Mouse (Mus musculus): Measurements from ENCODE around the gene Shisal2a. TPM values are rescaled to one million over a fixed set of nuclear protein-coding genes. Genes with fewer than 3 reads are reported as not detected.

Shisal2a gene
- polyA plus RNA-seq, 1 experiment from 2014 or later, result 1.4 TPM

DNA sequence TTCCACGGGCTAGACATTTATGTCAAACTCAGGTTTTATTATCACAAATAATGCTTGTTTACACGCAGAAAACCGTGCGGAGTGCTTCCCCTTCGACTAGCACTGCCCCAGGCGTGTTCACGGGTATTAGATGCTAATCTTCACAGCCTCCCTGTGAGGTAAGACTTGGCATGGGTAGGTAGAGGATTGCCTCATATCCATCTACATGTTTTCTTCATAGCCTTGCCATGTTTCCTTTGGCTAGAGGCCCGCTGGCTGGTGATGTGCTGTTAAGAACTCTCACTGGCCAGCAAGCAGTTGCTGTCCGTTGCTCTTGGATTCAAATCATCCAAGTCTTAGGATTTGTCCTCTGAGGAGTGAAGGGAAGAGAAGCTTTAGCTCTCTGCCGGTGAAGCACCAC, 17.2 kb upstream of the Shisal2a start:
- no peak for ATAC-seq
- WGBS, result 95% methylated on average over 10 of the region's 10 CpGs

DNA sequence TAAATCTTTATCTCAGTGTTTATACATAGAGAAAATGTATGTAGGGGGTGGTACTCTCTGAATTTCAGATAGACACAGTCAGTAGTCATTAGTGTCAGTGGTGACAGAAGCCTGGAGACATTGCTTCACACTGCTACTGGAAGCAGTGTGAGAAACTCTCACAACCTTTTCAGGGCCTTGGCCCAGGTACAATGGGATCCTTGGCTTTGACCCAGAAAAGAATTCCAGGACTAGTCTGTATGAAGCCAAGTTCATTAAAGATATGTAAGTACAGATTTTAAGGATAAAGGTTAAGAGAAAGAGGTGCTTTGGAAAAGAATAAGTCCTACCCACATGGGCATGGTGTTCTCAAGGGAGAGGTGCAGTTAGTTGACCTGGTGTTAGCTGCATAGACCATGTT, 11.1 kb upstream of the Shisal2a start:
- Histone ChIP-seq H3K4me3 (no peak overlapping the region), H3K9me3 (replicated peaks) (no peaks in the 10 kb centered on the region), H3K9ac (no peak overlapping the region), H3K27me3 (no peaks in the 10 kb centered on the region), H3K27ac (no peak overlapping the region), H3K4me2 (no peak overlapping the region), H3K36me3 (ENCODE audit: poor library complexity, severe bottlenecking) (no peaks in the 10 kb centered on the region), H3K4me1 (no peaks in the 10 kb centered on the region)
- no peak for ATAC-seq

More for the DNA sequence above, 17.2 kb upstream of the Shisal2a start:
- no peaks in the 10 kb centered on the region for H3K9me3 ChIP-seq (replicated peaks)
- H3K9ac ChIP-seq, result no peak overlapping the region
- no peak overlapping the region for H3K4me3 ChIP-seq
- H3K36me3 ChIP-seq (ENCODE audit: poor library complexity, severe bottlenecking), result peaks cover 5% of the 10 kb centered on the region
- H3K4me1 ChIP-seq, result no peaks in the 10 kb centered on the region
- no peak overlapping the region for H3K27ac ChIP-seq
- H3K27me3 ChIP-seq, result no peaks in the 10 kb centered on the region
- no peak overlapping the region for H3K4me2 ChIP-seq

DNA sequence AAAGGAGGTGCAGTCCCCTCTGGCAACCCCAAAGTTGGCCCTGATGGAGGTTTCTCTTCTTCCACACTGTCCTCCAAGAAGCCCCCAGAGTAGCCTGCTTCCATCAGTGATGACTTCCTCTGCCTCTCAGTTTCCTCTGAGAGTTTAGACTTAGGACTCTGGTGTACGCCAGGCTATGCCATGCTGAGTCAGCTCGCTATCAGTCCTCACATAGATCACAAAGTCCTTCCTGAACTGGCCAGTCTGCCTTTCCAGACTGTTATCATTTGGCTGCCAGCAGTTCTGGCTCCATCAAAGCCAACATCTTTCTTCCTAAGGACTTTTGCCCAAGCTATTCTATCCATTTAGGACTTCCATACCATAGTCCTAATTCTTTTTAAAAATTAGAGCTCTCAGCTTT, 9.4 kb upstream of the Shisal2a start:
- Histone ChIP-seq H3K4me1 (peaks cover 9% of the 10 kb centered on the region), H3K36me3 (ENCODE audit: poor library complexity, severe bottlenecking) (no peaks in the 10 kb centered on the region), H3K9me3 (replicated peaks) (no peaks in the 10 kb centered on the region), H3K27ac (no peak overlapping the region), H3K4me2 (no peak overlapping the region), H3K4me3 (no peak overlapping the region), H3K27me3 (no peaks in the 10 kb centered on the region), H3K9ac (no peak overlapping the region)
- no peak for ATAC-seq
- WGBS, result 90% methylated on average over 2 of the region's 2 CpGs

DNA sequence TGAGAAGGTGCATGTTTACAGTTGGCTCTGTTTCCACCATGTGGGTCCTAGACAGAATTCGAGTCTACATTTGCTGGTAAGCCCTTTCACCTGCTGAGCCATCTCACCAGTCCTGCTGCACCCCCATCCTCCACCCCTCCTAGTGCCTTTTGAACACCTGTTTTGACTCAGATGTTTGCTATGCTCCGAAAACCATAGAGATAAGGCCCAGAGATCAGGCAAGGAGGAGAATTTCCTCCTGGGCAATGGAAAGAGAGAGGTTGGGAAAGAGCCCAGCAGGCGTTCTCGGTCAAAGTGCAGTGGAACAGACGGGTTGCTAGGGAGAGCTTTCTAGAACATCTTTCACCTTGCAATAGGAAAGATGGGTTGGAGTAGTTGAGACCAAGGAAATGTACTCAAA, 8.0 kb upstream of the Shisal2a start:
- H3K4me2 ChIP-seq, result no peak overlapping the region
- H3K36me3 ChIP-seq (ENCODE audit: poor library complexity, severe bottlenecking), result no peaks in the 10 kb centered on the region
- H3K4me3 ChIP-seq, result no peak overlapping the region
- peaks cover 9% of the 10 kb centered on the region for H3K4me1 ChIP-seq
- no peaks in the 10 kb centered on the region for H3K27me3 ChIP-seq
- H3K9ac ChIP-seq, result no peak overlapping the region
- no peak for ATAC-seq
- no peak overlapping the region for H3K27ac ChIP-seq
- WGBS, result 82% methylated on average over 5 of the region's 5 CpGs
- no peaks in the 10 kb centered on the region for H3K9me3 ChIP-seq (replicated peaks)

DNA sequence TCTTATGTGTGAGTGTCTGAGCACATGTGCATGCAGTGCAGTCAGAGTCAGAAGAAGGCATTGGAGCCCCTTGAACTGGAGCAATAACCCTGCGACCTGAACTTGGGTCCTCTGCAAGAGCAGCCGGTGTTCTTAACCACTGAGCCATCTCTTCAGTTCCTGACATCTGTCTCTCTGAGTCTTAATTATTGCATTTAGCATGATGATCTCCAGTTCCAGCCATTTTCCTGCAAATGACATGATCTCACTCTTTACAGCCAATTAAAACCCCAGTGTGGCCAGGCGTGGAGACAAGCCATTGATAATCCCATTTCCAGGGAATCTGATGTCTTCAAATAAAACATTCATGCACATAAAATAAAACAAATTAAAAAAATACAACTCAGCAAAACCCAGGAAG, 5.6 kb upstream of the Shisal2a start:
- H3K4me3 ChIP-seq, result no peak overlapping the region
- H3K4me1 ChIP-seq, result peaks cover 9% of the 10 kb centered on the region
- no peak overlapping the region for H3K4me2 ChIP-seq
- H3K27ac ChIP-seq, result no peak overlapping the region
- H3K9ac ChIP-seq, result no peak overlapping the region
- WGBS, result 47% methylated on average over 3 of the region's 3 CpGs
- no peak for ATAC-seq
- no peaks in the 10 kb centered on the region for H3K36me3 ChIP-seq (ENCODE audit: poor library complexity, severe bottlenecking)
- no peaks in the 10 kb centered on the region for H3K9me3 ChIP-seq (replicated peaks)
- H3K27me3 ChIP-seq, result peaks cover 14% of the 10 kb centered on the region

DNA sequence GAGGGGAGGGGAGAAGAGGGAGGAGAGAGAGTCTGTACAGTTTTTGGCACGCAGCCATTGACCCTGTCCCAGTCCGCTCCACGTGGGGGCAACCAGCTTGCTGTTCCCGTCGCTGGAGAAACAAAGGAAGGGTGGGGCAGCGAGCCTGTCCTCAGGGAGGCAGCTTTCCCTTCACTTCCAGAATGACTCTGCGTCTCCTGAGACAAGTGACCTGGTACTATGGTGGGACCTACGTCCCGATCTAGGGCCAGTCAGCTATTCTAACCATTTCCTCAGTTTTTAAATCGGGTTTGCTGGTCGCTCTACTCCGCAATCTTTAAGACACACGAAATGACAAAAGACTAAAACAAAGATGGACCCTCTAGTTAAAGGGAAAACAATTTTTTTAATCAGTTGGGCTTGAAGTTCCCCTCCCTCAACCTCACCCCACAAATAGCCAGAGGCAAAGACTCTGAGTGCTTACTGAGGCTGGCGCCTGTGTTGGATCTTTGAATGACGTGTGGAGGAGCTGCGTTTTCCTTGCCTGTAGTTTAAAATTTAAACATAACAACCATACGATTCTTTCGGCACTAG, 4.6 kb upstream of the Shisal2a start:
- Histone ChIP-seq H3K4me1 (peaks cover 15% of the 10 kb centered on the region), H3K4me2 (peak overlapping the region; percentile 60), H3K4me3 (peak overlapping the region; percentile 33), H3K36me3 (ENCODE audit: poor library complexity, severe bottlenecking) (no peaks in the 10 kb centered on the region), H3K9me3 (replicated peaks) (no peaks in the 10 kb centered on the region), H3K9ac (peak overlapping the region; percentile 63), H3K27ac (peak overlapping the region; percentile 71), H3K27me3 (peaks cover 24% of the 10 kb centered on the region)
- 3% methylated on average over 18 of the region's 18 CpGs for WGBS
- peak; percentile 79 for ATAC-seq

DNA sequence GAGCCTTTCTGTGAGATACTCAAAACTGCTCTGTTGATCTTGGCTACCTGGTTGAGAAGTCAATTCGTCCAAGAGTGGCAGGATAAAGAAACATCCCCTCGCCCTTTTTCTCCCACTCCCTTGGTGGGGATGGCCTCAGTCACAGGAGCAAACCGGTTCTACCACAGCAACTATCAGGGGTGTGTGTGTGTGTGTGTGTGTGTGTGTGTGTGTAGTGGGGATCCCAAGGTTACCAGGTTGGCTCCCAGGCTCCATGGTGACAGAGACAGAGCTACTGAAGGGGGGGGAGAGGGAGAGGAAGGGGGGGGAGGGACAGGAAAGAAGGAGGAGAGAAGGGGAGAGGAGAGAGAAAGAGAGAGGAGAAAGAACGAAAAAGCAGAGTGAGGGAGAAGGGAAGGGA, 4.0 kb upstream of the Shisal2a start:
- Histone ChIP-seq H3K27ac (0 out of 2 replicates have a peak overlapping the region, but pooled peaks have one; percentile 71), H3K4me3 (peak overlapping the region; percentile 33; the same call in 1 of the 2 replicates), H3K4me1 (peaks cover 15% of the 10 kb centered on the region), H3K9ac (peak overlapping the region; percentile 63), H3K9me3 (replicated peaks) (no peaks in the 10 kb centered on the region), H3K4me2 (peak overlapping the region; percentile 60), H3K27me3 (peaks cover 31% of the 10 kb centered on the region), H3K36me3 (ENCODE audit: poor library complexity, severe bottlenecking) (no peaks in the 10 kb centered on the region)
- 40% methylated on average over 4 of the region's 4 CpGs for WGBS
- peak; percentile 42; the same call in 1 of the 2 replicates for ATAC-seq

DNA sequence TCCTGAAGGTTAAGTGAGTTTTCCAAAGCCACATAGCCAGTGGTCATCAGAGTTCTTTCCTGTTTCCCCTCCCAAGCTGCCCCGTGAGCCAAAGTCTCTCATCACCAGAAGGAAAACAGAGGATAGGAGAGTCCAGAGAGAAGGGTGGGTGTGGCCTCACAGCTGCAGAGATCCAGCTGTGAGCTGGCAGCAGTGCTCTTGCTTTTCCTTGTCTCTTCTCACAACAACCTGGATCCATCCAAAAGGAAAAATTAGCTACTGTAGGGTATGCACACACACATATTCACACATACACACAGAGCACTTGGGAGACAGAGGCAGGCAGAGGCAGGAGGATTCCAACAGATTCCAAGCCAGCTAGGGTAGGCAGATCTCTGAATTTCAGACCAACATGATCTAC, 2.9 kb upstream of the Shisal2a start:
- Histone ChIP-seq H3K27me3 (peaks cover 33% of the 10 kb centered on the region), H3K4me1 (peaks cover 15% of the 10 kb centered on the region), H3K36me3 (ENCODE audit: poor library complexity, severe bottlenecking) (no peaks in the 10 kb centered on the region), H3K4me3 (no peak overlapping the region), H3K4me2 (no peak overlapping the region), H3K27ac (no peak overlapping the region), H3K9ac (no peak overlapping the region), H3K9me3 (replicated peaks) (no peaks in the 10 kb centered on the region)
- ATAC-seq, result no peak
- 41% methylated on average over 1 of the region's 1 CpGs for WGBS

DNA sequence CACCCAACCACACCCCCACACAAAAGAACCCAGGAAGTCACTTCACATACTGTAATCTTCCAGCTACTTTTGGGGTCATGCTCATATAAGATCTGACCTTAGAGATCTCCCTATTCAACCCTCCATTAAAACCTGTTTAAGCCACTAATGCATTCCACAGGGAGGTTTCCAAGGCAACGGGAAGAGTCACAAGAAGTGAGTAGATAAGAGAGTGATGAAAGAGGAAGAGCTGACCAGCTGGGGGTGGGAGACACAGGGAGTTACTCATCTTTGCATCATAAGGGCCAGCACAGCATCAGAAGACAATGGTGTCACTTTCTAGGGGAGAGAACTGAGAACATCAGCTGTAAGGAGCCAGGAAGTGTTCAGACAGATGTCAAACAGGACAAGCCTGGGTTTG, 3.0 kb downstream of the Shisal2a start:
- H3K9me3 ChIP-seq (replicated peaks), result no peaks in the 10 kb centered on the region
- ATAC-seq, result no peak
- peaks cover 32% of the 10 kb centered on the region for H3K27me3 ChIP-seq
- H3K36me3 ChIP-seq (ENCODE audit: poor library complexity, severe bottlenecking), result no peaks in the 10 kb centered on the region
- WGBS, result 23% methylated on average over 1 of the region's 1 CpGs
- H3K4me2 ChIP-seq, result no peak overlapping the region
- no peak overlapping the region for H3K9ac ChIP-seq
- no peak overlapping the region for H3K4me3 ChIP-seq
- peaks cover 6% of the 10 kb centered on the region; the same call in 1 of the 2 replicates for H3K4me1 ChIP-seq
- no peak overlapping the region for H3K27ac ChIP-seq

DNA sequence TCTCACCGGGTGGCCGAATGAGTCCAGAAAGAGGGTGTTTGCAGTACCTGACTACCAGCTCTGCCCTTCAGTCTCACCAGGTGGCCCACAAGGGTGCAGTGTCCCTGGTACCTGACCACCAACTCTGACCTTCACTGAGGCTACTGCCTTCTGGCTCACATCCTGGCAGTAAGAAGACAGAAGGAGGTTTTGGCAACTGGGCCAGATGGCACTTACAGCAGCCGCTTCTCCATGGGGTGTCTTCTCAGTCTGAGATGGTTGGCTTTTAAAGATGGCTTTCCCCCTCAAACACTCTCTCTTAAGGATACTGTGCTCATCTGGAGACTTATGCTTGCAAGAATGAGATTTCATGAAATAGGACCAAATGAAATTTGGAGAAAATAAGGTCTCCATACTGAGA, 3.7 kb downstream of the Shisal2a start:
- H3K4me3 ChIP-seq, result no peak overlapping the region
- no peak overlapping the region for H3K4me2 ChIP-seq
- no peak overlapping the region for H3K27ac ChIP-seq
- peaks cover 6% of the 10 kb centered on the region; the same call in 1 of the 2 replicates for H3K4me1 ChIP-seq
- H3K36me3 ChIP-seq (ENCODE audit: poor library complexity, severe bottlenecking), result no peaks in the 10 kb centered on the region
- 85% methylated on average over 3 of the region's 3 CpGs for WGBS
- no peak overlapping the region for H3K9ac ChIP-seq
- peaks cover 26% of the 10 kb centered on the region for H3K27me3 ChIP-seq
- ATAC-seq, result no peak
- H3K9me3 ChIP-seq (replicated peaks), result no peaks in the 10 kb centered on the region

DNA sequence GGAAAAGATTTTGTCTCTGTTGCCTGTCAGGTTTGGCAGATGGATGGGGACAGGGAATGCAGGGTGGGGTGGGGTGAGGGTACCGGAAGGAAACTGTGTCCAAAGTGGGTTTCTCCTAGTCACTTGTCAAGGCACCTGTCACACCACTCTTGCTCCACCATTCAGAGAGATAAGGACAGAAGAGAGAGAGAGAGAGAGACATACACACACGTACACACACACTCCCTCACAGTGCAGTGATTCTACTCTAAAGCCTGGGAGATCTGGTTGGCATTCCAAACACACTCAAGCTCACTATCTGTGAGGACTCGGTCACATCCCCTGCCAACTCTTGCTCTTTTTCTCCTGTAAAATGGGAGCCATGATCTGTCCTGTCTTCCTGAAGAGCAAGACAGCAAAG, 11.0 kb downstream of the Shisal2a start:
- H3K9me3 ChIP-seq (replicated peaks), result no peaks in the 10 kb centered on the region
- no peak for ATAC-seq
- H3K27me3 ChIP-seq, result no peaks in the 10 kb centered on the region
- 88% methylated on average over 3 of the region's 3 CpGs for WGBS
- no peak overlapping the region for H3K4me2 ChIP-seq
- no peak overlapping the region for H3K9ac ChIP-seq
- H3K4me1 ChIP-seq, result no peaks in the 10 kb centered on the region
- H3K36me3 ChIP-seq (ENCODE audit: poor library complexity, severe bottlenecking), result no peaks in the 10 kb centered on the region
- H3K4me3 ChIP-seq, result no peak overlapping the region
- no peak overlapping the region for H3K27ac ChIP-seq

DNA sequence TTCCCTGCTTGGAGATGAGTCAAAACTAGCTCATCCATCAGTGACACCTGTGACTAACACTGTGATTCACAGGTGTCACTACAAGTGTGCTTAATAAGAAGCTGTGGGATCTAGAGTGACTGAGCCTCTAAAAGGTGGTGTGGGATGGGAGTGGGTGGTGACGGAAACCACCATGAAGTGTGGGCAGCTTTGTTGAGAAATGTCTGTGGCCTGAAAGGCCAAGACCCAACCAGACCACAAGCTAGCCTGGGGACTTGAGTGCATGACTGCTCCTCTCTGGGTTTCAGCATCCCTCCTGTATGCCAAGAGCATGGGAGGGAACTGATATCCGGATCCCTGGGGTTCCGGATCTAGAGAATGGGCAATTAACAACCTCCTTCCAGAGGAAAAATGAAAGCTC, 11.7 kb downstream of the Shisal2a start:
- Histone ChIP-seq H3K4me1 (no peaks in the 10 kb centered on the region), H3K36me3 (ENCODE audit: poor library complexity, severe bottlenecking) (no peaks in the 10 kb centered on the region), H3K4me2 (no peak overlapping the region), H3K9ac (no peak overlapping the region), H3K4me3 (no peak overlapping the region), H3K27me3 (no peaks in the 10 kb centered on the region), H3K27ac (no peak overlapping the region), H3K9me3 (replicated peaks) (no peaks in the 10 kb centered on the region)
- ATAC-seq, result no peak
- WGBS, result 84% methylated on average over 3 of the region's 3 CpGs

DNA sequence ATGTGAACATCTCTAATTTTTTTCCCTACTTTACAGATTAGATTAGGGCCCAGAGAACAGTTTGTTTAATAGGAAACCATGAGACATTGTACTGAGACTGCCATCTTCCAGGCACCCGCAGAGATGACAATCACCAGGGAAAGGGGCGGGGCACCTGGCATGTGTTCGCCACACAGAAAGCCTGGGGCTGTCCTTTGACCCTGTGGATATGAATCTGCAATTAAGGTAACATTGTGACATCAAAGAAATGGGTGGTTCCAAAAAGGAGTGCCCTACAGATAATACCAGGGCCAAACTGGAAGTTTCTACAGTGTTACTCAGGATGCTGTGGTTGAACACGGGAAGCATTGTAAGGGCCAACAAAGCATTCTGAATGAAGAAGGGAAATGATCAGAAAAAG, 12.7 kb downstream of the Shisal2a start:
- no peak for ATAC-seq
- WGBS, result 56% methylated on average over 4 of the region's 4 CpGs
- H3K36me3 ChIP-seq (ENCODE audit: poor library complexity, severe bottlenecking), result no peaks in the 10 kb centered on the region

More for the DNA sequence above, 12.7 kb downstream of the Shisal2a start:
- H3K9me3 ChIP-seq (replicated peaks), result no peaks in the 10 kb centered on the region
- H3K4me2 ChIP-seq, result no peak overlapping the region
- H3K4me1 ChIP-seq, result no peaks in the 10 kb centered on the region
- H3K27ac ChIP-seq, result no peak overlapping the region
- no peaks in the 10 kb centered on the region for H3K27me3 ChIP-seq
- no peak overlapping the region for H3K4me3 ChIP-seq
- no peak overlapping the region for H3K9ac ChIP-seq
